Mouse (Mus musculus): ENCODE measurements around the gene Capn11. TPM values are rescaled to one million over a fixed set of nuclear protein-coding genes. Genes with fewer than 3 reads are reported as not detected.
A peak's percentile ranks its signal among the peaks of the same experiment; 100 is the strongest.

Capn11 gene
- under 1 TPM; 0.13 to 0.59 TPM for total RNA-seq (2021)
- long read RNA-seq, experiment 1, partial matches to known transcripts, result 0 of 3 reads
- long read RNA-seq, experiment 1, other reads (novel, unspliced or antisense), result 3 of 3 reads
- long read RNA-seq, experiment 2, result 0 reads

GRCm38 (mm10) chr17:45659225-45659624 is at the start of gene Capn11:
Gene Capn11, minus strand, starts transcription at chr17:45659325.
- no peak for DNase-seq

DNA sequence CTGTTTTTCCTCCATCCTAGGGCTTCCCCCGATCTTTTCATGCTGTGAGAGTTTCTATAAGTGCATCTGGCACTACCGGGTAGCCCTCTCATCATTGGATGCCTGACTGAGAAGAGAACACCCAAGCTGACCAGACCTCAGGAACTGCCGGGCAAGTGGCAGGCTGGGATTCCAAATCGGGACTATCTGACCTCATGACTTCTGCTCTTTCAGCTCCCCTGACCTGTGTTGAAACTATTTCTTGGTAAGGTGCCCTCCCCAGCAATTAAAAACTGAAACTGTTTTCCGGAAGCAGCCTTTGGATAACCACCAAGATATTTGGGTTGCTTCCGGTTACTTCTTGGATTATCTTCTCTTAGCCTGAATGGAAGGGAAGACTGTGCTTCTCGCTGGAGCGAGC is 49.1 kb upstream of the Capn11 start:
- DNase-seq, result no peak

GRCm38 (mm10) chr17:45707376-45707775 is 48.3 kb upstream of the Capn11 start:
- no peak for DNase-seq

GRCm38 (mm10) chr17:45706796-45707195 is 47.7 kb upstream of the Capn11 start:
- no peak for DNase-seq

DNA sequence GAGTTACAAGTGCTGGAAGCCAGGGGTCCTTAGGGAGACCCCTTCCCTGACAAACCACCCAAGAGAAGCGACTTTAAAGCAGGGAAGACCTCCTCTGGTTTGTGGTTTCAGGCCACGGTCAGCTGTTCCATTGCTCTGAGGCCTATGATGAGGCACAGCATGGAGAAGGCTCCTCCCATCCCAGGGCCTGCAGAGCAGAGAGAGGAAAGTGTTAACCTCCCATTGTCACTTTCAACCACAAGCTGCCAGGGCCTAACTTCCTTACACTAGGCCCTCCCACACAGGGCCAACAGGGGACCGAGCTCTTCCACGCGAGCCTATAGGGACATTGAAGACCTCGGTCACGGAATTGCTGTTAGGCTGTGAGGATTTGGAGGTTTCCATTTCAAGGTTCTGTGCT is 44.1 kb upstream of the Capn11 start:
- DNase-seq, result no peak

DNA sequence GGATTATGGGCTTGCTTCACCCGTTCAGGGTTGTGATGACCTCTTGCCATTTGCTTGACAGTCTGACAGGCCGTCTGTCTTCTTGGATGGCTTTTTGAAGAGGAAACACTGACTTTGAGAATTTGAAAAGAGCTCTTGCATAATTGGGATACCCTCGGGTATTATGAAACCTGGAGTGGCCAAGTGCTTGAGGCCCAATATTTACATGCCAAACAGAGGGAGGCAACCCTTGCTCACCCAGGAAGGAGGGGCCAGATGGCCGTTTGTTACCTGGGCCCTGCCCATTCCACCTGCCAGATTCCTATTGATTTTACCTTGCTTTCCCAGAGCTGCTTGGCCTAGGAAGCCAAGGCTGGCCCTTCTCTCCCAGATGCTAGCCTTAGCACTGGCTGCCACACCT is 43.1 kb upstream of the Capn11 start:
- no peak for DNase-seq

DNA sequence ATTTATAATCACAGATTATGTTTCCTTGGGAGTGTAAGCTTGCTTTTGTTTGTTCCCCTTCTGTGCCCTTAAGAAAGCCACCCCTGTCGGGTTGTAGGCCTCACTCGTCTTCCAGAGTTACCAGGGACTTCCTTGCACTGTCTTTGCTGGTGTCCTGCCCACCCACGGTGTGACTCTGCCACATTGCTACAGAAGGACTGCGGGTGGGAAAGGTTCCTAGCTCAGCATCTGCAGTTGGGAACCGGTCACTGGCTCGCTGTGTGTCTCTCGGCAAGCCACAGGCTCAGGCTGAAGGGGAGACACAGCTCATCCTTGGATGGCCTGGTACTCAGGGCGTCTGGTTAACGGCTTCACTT is 42.1 kb upstream of the Capn11 start:
- no peak for DNase-seq

- peak; percentile 85 for DNase-seq
These were observed 41.5 kb upstream of the Capn11 start for GRCm38 (mm10) chr17:45700496-45701235.

DNA sequence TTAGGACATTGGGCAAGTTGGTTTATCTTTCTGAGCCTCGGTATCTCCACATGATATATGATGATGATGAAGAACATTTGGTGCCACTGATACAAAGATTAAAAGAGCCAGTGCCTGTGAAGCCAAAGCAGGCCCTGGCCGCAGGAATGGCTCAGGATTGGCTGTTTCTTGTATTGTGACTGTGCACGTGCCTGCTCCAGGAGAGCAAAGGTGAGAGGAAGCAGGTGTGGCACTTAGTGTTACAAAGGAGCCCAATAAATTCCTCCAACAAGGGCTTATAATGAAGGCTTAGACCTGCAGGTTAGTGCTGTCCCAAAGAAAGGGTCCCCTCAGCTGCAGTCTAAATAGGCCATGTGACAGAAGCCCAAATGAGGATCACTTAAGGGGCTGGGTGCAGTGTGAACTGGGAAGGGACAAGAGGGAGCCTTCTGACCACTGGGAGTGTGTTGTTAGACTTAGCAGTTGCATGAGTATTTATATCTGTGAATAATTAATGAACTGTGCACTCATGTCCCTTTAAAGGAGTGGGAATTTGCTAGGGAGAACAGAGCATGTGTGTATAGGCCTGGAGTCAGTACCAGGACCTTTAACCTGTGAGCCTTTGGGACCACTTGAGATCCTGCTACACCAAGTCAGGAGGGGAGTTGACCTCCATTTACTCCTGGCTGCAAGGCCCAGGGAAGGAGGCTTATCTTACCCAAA is 40.1 kb upstream of the Capn11 start:
- no peak for DNase-seq

GRCm38 (mm10) chr17:45698368-45698767 is 39.2 kb upstream of the Capn11 start:
- DNase-seq, result no peak

- DNase-seq, result no peak
These were observed 37.9 kb upstream of the Capn11 start for GRCm38 (mm10) chr17:45696981-45697380.

GRCm38 (mm10) chr17:45695227-45696120 is 36.3 kb upstream of the Capn11 start:
- DNase-seq, result no peak

- DNase-seq, result peak; percentile 55
These were observed 34.9 kb upstream of the Capn11 start for GRCm38 (mm10) chr17:45693812-45694565.

DNA sequence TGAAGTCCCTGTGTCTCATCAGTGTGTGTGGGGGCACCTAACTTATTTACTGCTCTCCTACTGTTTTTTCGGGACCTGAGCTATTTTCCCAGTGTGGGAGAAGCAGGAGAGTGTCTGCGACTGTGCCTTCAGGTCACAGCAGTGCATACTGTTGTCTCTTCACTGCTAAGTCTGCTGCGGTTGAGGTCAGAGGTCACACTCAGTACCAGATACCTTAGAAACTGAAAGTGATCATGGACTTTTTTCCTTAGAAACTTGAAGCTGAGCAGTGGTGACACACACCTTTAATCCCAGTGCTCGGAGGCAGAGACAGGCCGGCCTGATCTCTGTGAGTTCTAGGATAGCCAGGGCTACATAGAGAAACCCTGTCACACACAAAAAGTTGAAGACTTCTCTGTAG is 33.0 kb upstream of the Capn11 start:
- no peak for DNase-seq

- no peak for DNase-seq
These were observed 30.9 kb upstream of the Capn11 start for GRCm38 (mm10) chr17:45690044-45690443.

DNA sequence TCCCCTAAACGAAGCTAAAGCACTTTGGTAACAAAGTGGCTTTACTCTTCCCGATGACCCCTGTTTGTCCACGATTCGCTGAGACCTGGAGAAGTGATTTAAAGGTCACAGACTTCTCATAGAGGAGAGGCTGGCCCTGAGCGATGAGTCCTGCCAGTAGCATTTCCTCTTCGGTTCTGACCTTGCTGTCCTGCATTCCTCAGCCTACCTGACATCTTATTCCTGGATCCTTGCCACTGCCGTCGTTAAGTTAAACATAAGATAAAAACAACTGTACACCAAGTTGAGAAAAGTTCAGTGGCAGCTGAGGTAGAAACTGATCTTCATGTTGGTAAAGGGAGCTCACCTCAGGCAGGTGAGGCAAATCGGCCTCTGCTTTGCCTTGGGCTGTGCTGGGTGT is 30.0 kb upstream of the Capn11 start:
- DNase-seq, result no peak

- DNase-seq, result no peak
These were observed 27.6 kb upstream of the Capn11 start, which contains the start of gene Tmem63b for GRCm38 (mm10) chr17:45686716-45687115. Gene Tmem63b, minus strand, starts transcription at chr17:45686905.

DNA sequence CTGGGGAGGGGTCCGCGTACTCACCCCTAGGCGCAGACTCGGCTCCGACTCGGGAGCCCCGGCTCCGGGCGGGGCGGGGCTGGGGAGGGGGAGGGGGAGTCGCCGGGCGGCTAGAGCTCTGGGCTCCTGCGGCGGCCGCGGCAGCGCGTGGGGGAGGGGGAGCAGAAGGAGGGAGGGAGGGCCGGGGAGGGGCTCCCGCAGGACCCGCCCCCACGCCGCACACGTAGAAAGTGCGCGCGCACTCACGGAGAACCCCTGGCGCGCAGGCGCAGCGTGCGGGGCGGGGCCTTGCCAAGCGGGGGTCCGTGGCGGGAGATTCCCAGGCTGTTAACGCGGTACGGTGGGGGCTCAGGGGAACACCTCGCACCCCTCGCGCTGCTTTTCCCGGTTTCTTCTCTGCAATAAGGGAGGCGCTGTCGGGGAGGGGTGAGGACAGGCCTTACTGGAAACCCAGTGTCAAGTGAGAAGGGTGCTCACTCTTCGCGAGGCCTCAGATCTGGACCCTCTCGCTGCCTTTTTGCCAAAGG is 27.0 kb upstream of the Capn11 start, which contains the start of gene Mrpl14:
Mrpl14 (plus strand) TSS at position 230 of the 527 bp plus-strand sequence.
- DNase-seq, result peak; percentile 91

- DNase-seq, result peak; percentile 44
These were observed 26.3 kb upstream of the Capn11 start for GRCm38 (mm10) chr17:45685171-45686092.

DNA sequence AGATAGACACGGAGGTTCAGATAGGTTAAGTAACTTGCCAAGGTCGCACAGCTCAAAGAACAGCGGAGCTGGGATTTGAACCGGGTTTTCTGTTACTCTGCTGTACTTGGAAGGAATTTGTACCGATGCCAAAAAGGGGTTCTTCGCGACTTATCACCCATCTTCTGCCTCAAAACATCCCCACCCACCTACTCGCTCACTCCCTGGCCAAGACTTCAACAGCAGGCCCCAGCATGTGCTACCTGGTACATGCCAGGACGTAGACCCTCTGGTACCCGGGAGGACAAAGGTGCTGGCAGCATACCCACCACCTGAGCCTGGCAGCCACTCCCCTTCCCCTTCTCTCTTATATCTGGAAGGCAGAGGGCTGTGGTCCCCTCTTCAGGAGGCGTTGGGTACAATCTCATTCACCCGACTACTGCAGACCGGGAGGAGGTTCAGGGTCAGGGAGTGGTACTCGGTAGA is 25.6 kb upstream of the Capn11 start:
- no peak for DNase-seq
